Mouse (Mus musculus) inflammation-experienced regulatory T-cells, adult 6 months (primary cell): ENCODE results near the gene Skor1. TPM values are rescaled to one million over a fixed set of nuclear protein-coding genes. Genes with fewer than 3 reads are reported as not detected.

Source experiments
- ATAC-seq: one replicate; pipeline ENCODE4 v1.8.0; 2017
- polyA plus RNA-seq, 3 experiments: library from polyadenylated mRNA; unstranded; fragments of 100-300 nt; shearing (Covaris generic); gene quantifications; one replicate each; pipeline ENCODE4 v1.2.1; 2017

The Skor1 gene
- polyA plus RNA-seq: not detected

DNA sequence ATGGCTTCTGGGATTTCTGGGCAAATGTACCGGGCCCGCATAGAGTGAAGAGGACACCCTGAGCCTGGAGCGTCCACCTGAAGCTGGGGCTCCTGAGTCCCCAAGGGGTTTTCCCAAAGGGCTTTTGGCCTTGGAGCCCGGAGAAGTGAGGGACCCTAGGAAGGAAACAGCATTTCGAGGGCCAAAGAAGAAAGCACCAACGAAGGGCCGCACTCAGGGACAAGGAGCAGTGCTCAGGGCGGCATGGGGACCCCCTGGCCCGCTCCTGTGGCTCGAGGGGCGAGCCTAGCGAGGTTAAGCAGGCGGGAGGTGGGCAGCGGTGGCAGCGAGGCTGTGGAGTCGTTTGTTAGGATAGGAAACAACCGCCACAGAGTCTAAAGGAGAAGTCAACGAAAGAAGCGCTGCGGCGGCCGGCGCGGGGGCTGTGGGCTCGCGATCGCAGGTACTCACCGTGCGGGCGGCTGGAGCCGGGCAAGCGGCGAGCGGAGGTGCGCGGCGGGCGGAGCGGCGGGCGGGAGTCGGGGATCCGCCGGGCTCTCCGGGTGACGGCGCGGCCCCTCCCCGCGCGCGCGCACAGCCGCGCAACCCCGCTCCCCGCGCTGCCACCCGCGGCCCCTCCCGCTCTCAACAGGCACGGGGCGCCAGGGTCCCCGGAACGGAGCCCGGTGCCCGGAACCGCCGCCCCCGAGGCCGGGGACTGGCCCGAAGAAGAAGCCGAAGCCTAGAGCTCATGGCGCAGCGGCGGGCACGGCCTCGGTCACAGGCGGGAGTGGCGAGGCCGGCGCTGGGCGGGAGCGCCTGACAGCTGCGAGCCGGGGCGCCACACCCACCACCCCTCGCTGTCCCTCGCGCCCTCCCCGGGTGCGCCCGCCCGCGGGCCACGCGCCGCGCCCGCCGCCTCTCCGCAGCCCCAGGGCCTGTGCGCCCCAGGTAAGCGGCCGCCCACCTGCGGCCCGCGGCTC is at the start of gene Skor1:
TSS of gene Skor1 (minus strand) at position 552 of the 962 bp plus-strand sequence.
- no peak for ATAC-seq

DNA sequence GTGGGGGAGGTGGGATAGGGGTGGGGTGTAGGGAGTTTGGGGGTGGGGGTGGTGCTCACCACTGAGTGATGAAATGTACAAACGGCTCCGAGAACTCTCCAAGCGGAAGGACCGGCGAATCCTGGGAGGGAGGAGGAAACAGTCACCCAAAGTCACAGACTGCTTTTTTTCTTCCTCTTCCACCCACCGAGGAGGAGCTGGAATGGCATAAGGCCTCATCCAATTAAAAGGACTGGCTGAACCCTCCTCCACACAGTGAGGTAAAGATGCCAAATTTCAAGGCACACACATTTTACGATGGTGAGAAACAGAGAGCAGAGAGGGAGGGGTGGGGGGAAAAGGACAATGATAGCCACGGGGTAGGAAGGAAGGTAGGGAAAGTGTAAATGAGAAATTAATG is 48.5 kb upstream of the Skor1 start:
- ATAC-seq: no peak

DNA sequence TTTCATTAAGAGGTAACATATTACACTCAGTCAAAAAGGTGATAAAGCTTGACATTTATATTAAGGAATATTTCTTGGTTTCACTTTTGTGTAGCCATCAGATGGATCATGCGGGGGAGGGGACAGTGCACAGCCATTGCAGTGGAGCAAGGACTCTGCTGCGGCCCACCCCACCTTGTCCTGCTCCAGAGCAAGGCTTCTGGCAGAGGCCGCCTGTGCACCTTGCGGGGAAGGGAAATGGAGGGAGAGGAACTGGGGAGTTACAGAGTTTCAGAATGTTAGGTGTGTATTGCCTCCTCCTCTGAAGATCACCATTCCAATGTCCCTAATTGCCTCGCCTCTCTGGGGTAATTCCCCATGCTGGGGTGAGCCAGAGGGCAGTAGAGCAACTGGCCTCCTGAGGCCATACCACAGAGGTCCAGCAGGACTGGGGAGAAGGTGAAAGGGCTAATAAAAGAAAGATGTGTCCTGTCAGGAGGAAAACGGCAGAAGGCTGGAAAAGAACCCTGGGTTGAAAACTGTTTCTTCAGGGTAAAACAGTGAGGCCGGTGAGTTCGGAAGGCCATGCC is 47.4 kb upstream of the Skor1 start:
- ATAC-seq: no peak

DNA sequence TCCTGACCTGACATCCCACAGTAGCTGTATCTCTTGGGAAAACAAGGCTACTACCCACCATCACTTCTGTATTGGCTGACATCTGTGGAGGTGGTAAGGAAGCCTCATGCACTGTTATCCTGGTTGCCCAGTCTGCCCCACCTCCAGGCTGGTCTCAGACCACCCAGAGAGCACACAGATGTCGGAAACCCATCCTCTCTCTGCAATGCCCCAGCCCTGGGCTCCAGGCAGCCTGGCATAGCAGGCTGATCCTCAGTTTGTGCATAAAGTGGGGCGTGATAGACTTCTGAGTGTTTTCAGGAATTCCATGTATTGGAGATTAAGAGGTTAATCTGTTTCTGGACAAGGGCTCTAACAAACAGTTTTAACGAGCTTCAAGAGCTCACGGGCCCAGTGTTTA is 46.8 kb upstream of the Skor1 start:
- ATAC-seq: no peak

DNA sequence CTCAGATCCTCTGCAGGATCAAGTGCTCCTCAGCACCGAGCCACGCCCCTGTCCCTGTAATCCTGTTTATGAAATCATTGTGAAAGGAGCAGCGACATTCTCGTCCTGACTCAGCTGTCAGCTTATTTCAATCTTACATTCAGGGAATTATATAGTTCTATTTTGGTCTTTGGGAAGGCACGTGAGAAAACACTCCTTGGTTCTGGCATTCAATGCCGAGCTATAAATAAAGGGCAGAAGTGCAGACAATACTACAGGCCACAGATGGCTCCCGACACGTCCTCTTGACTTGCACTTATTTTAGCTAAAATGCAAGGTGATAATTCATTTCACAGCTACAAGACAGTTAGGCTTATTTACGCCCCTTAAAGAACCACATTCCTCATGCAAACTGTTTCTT is 46.0 kb upstream of the Skor1 start:
- ATAC-seq: no peak

DNA sequence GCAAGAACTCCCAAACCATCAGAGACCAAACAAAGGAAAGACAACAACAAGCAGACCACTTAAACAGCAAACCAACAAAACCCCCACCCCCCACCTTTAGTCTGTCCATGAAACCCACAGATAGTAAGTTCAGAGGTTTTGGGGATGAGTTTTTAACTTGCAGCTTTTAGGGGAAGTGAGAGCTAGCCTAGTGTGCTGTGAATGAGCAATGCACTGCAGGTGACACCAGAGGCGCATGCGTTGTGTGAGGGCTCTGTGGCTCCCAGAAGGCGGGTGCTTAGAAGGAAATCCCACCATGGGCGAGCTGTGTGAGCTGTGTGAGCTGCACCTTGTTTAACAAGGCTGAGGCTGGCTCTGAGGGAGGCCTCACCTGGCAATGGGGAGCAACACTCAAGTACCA is 44.0 kb upstream of the Skor1 start:
- no peak for ATAC-seq

DNA sequence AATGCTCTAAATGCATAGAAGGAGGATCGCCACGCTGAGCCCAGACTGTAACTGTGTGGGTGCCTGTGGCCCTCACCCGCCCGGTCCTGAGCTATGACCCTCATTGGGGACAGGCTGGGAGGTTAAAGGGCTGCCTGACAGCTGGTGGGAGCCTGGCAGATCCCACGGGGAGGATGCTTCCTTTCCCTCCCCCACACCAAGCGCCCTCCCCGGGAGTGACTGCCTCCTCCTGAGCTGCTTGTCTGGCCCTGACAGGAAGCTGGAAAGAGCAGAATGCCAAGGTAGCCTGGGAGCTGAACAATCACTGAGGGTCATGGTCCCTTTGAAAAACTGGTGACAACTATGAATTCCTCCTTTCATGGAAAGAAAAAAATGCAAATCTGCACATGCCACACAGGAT is 38.5 kb upstream of the Skor1 start:
- no peak for ATAC-seq

DNA sequence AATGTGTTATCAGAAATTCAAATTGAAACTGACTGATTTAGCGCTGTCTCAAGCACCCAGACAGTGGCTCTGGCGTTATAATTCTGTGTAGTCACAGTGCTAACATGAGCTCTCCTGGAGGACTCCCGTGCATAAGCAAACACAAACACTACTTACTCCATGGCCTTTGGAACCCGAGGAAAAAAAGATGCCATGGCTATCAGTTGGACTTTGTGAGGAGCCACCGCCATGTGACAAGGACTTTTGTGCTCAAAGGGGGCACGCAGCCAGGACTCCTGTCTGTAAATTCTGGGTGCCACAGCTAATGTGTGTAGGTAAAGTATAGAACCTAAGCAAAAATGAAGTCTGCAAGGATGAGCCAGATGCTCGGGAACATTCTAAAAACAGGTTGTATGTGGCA is 36.5 kb upstream of the Skor1 start:
- no peak for ATAC-seq

DNA sequence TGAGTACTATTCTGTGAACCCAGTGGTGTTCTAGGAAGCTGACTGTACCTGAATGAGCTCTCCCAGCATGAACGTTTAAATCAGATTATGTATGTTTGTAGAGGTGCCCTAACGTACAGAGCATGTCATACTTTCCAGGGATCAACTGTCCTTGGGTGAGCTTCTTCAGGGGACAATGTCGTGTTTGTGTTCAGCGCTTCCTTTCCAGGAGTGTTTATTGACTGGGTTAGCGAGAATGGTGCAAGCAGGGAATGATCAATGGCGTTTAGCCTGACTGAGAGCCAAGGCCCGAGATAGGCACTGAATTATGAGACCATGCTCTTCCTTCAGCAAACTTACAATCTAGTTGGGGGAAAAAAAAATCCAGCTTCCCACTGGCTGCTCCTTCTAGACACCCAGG is 35.1 kb upstream of the Skor1 start:
- no peak for ATAC-seq

DNA sequence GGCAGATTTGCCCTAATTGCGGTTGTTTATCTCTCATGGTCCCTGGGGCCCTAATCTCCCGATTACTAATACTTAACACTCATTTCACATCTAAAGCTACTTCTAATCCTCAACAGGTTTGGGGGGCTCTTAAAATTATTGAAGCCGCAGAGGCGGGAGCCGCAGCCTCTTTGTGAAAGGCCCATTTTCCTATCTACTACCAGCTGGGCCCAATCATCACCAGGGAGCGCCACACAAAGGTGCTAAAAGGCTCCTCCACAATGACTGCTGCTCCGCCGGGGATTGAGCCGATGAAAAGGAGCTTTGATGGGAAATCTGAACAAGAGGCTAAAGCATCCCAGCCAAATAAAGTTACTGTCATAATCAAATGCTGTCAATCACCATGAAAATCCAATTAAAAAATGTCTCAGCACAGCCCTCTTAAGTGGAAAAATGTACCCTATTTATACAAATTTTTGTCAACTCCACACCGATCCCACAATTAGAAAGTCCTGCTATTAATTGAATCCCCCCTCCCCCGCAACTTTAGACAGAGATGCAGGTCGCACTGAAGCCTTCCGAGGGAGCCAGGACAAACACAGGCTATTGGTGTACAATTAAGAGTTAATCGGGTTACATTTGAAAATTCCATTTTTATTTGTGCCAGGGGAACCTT is 33.7 kb upstream of the Skor1 start:
- ATAC-seq: no peak

DNA sequence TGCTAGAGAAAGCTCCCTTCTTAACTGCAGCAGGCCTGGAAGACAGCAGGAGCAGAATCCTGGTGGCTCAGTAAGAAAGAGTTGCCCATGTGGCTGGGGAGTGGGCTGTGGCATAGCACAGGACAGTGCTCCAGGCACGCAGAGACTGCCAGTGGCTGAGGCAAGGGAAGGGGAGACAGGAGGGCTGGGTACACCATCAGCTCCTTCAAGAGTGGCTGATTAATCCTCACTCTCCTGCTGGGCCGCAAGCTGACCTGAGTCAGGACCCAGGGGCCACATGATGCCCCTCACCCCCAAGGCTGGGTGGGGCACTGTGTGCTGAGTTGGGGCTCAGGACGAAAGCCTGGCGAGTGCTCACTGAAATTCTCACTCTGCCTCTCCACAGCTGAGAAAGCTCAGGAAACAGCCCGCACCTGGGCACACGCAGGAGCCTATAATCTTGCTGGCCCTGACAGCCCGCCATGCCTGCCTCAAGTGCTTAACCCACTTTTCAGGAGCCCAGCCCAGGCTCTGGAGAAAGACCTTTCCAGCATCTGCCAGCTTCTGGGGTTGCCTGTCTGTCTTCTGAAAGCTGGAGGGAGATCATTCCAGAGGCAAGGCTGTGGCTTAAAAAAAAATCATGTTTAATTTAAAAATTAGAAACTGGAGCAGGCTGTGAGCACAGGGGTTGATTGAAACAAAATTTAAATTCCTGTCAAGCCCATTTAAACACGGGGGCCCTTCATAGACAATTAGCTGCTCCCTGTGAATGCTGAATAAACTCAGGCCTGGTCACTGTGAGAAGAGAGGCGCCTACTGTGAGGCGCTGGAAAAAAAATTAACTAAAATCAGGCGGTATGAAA is 32.8 kb upstream of the Skor1 start:
- ATAC-seq: no peak

DNA sequence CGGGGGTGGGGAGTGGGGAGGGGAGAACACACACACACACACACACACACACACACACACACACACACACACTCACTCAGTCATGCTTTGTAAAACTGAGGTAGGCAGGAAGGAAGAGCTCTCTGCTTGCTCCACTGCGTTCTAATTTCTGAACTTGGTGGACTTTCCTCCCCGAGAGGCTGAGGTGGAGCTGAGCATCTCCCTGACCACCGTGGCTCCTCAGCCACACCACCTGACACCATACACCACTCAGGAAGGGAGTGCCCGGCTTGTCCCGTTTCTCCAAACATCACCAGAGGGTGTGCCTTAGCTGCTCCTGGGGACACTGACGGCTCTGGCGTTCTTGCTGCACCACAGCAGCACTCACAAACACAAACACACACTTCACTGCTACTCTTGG is 29.5 kb upstream of the Skor1 start:
- no peak for ATAC-seq

DNA sequence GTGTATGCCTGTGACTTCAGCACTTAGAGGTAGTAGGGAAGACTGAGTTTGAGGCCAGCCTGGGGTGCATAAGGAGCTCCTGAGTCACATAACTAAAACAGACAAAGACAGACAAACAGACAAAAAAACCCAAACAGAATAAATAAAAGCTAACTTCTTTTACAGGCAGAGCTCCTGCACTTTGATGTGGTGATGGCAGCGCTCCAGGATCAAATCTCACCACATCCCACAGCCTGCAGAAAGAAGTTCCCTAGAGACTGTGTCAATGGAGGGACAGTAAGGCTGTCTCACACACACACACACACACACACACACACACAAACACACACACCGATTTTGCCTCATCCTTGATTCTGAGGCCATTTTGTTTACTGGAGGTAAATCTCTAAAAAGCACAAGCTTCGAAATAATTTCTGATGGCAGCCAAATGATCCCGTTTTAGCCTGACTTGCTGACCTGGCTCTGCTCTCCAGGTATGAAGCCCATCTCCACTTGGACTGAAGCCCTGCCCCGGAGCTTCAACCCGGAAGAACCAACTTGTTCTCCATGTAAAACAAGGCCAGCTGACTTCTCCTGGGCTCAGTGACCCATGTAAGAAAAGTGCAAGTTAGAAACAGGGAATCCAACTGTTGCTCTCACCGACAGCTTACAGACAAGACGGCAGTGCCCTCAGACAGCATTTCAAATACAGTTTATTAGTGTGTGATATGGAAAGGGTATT is 25.4 kb upstream of the Skor1 start:
- ATAC-seq: no peak

DNA sequence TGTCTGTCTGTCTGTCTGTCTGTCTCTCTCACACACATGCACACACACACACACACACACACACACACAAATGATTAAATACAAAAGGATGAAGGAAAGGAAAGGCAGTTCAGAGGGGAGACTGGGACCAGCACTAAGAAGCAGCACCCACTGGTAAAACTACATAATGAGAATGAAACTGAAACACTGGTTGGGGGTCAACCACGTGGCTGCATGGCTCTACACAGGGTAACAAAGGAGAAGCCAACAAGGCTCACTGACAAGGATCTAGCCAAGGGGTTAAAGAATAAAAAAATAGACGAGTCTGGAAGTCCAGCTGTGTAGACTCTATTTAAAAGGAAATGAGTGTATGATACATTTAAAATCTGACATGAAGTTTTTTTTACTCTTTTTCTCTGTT is 23.2 kb upstream of the Skor1 start:
- ATAC-seq: no peak

DNA sequence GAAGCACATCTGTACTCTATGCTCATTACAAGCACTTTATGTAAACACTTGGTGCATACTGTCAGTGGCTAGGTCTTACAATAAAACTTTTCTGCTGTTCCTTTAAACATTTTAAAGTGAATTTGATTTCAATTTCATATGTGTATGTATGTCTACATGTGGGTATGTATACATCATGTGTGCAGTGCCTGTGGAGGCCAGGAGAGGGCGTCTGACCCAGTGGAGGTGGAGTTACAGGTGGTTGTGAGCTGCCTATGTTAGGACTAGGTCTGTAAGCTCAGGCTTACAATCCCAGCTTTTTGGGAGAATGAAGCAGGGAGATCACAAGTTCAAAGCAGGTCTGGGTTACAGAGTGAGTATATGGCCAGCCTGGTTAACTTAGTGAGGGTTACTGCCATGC is 20.4 kb upstream of the Skor1 start:
- no peak for ATAC-seq

DNA sequence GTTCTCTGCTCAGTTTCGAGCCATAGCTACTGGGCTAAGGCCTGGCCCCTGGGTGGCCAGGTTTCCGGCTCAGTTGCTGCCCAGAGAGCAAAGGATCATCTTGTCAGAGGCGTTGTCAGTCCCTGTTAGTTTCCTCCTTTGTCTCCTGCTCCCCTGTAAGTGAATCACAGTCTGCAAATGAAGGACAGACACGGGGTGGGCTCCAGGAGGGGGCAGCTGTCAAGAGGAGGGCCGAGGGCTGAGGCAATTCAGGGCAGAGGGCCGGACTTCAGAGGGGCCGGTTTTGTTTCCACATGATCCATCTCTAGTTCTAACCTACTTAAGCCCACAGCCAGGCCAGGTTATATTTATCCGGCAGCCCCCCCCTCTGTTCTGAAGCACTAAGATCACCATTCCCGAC is 16.3 kb upstream of the Skor1 start:
- no peak for ATAC-seq

DNA sequence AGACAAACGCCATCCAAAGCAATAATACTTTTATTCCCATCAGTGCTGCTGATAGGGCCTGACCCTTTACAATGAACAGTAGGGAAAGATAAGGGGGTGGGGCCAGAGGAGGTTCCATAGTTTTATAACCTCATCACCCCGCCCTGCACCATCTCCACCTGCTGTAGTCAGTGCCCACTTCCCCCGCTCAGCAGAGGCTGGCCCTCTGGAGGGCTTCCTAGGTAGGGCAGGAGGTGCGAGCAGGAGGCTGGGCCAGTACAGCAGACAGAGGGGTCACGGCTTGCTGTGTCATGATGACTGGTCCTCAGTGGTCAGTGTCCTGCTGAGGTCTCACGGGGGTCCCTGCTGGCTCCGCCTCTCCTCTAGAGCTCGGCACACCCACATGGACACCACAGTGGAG is 15.0 kb upstream of the Skor1 start:
- ATAC-seq: no peak

DNA sequence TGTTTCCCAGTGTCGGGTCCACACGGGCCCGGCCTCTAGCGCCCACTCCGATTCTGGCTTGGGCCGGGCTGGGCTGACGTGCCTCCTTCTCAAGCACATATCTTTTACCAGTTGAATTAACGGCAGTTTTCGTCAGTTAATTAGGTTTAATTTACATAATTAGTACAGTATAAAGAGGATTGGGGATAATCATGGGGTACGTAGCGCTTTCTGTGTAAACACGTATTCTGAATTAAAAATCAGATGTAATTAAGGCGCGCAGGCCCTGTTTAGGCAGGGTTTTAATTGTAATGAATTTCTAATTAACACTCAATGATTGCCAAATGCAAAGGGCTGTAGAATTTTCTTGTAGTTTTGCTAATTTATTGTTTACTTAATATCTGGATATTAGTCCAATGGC is 3.2 kb upstream of the Skor1 start:
- ATAC-seq: no peak

DNA sequence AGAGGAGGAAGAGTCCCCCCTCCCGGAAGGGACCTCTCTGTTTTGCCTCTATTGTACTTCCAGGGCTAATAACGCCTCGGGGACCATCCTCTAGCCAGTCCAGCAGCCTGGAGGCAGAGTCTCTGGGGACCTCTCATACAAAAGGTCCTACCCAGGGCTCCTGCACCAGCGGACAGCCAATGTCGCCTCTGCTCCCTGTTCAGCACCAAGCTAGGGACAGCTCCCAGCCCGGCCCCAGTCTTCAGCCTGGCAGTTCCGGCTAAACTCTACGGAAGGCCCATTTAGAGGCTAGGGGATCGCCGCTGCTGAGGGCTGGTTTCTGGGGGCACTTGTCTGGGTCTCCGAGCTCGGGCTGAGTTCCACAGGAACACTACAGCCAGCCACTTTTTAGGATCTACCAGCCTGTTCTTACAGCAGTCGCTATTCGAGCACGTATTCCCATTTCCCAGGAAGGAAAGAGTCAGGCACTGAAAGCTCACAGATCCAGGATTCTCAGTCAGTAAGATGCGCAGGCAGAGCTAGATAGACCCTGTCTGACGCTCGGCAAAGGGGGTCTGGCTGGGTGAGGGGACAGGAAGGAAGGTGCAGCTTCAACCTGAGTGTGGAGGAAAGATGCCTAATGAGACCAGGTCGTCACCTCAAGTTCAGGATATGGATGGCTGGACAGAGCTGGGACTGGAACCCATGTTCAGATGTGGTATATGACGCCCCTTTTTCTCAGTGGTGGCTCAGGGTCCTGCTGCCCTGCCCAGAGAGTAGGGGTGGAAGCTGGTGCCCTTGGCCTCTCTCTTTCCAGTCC is 2.5 kb upstream of the Skor1 start:
- no peak for ATAC-seq

DNA sequence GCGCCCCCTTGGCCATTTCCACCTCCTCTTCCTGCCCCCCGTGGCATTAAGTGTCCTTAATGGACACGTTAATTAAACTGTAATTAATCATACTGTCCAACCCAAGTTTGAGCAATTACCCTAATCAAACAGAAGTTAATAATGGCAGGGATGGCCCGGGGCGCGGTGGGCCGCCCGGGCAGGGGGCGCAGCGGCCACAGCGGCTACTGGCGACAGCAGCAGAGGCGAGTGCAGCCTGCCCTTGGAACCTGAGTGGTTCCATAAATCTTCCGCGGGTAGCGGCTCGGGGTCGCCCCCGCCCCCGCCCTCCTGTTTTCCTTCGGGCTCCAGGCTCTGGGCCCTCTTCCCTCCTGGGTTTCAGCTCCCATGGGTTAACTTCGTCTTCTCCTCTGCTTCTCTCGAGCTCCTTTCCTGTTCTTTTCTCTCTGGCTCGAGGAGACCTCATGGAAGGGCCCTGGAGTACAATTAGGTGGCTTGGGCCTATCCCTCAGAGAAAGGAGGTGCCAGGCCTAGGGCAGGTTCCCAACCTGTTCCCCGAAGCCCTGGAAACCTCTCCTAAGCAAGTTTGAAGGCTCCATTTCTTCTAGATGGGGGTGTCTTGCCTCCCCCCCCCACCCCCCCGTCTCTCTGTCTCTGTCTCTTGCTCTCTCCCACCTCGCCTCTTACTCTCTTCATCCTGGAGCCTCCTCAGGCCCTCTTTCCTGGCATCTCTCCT is 1.5 kb upstream of the Skor1 start:
- ATAC-seq: no peak

DNA sequence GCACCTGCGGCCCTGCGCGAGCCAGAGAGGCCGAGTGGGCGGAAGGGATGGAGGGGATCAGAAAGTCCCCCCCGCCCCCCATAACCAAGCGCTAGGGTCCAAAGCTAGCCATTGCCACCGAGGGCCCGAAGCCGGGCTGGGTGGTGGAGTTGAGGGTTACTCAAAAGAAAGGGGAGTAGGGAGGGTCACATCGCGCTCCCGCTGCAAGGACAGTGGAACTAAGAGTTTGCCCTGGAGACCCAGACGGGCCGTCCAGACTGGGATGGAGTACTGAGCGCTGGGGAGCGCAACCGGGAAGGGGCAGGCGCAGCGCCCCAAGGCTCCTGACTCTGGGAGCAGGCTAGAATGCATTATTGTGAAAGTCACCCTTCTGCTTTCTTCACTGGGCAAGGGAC is 608 bp upstream of the Skor1 start:
- no peak for ATAC-seq
